Mouse (Mus musculus) heart, adult 2 months (tissue): ENCODE results near the gene Samm50.

Experiments used
- CTCF ChIP-seq: fragments of 200-600 bp; IDR thresholded peaks from 2 replicates; pipeline ENCODE4 v1.8.1; 2022; ENCODE audit warnings: antibody characterized with exemption, mild to moderate bottlenecking, moderate library complexity
- POLR2A ChIP-seq: fragments of 200-500 bp; IDR thresholded peaks from 2 replicates; pipeline ENCODE4 v1.6.1; 2011; ENCODE audit warnings: mild to moderate bottlenecking, low read depth, low read length, control low read depth; ENCODE audit not compliant: insufficient read depth

- TF ChIP-seq POLR2A, result no peak
- TF ChIP-seq CTCF, result no peak
Observed at GRCm38 (mm10) chr15:84256254-84256850, 64.3 kb downstream of the Samm50 start.
